Mouse (Mus musculus): ENCODE measurements at regions not wholly inside any gene's neighbourhood (a gene's known extent, or its start where the extent isn't known, plus 50 kb on each side); places are given as distances from the start of the nearest gene placed in this dataset.
"Not testable (repeated sequence)": the region's sequence is repeated elsewhere in the genome, so short reads cannot be mapped to it uniquely, and the experiment has no call there.

DNA sequence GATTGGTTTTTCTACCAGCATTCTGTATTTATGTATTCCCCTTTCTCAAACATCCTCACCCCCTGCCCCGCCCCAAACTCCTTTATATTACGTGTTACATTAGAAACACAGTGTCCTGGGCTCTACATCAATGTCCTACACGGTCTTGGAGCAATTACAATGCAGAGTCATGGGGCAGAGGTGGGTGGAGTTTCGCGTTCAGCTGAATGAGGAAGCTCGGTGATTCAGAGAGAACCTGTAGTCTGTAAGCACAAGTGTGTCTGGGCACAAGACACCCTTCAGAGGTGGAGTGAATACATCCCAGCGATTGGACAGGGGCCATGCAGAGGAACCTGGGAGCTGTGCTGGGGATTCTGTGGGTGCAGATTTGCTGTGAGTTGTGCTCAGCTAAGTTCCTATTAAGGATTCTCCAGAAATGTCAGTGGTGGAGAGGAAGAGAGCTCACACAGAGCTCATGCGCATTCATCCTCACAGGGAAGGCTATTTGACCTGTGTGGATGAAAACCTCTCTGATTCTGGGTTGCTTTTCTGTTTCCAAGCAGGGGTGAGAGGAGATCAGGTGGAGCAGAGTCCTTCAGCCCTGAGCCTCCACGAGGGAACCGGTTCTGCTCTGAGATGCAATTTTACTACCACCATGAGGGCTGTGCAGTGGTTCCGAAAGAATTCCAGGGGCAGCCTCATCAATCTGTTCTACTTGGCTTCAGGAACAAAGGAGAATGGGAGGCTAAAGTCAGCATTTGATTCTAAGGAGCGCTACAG lies 495.2 kb upstream of the Olfr1507 start:
- not testable (repeated sequence) for TF ChIP-seq CTCF (conservative IDR thresholded peaks at IDR 0.05; ENCODE audit: insufficient read depth, insufficient read length, low read depth, low read length); POLR2A (IDR thresholded peaks at IDR 0.05; ENCODE audit: low read depth, low read length)

All from kidney, adult 2 months (tissue).